Mouse (Mus musculus): ENCODE measurements at regions not wholly inside any gene's neighbourhood (a gene's known extent, or its start where the extent isn't known, plus 50 kb on each side); places are given as distances from the start of the nearest gene placed in this dataset.

DNA sequence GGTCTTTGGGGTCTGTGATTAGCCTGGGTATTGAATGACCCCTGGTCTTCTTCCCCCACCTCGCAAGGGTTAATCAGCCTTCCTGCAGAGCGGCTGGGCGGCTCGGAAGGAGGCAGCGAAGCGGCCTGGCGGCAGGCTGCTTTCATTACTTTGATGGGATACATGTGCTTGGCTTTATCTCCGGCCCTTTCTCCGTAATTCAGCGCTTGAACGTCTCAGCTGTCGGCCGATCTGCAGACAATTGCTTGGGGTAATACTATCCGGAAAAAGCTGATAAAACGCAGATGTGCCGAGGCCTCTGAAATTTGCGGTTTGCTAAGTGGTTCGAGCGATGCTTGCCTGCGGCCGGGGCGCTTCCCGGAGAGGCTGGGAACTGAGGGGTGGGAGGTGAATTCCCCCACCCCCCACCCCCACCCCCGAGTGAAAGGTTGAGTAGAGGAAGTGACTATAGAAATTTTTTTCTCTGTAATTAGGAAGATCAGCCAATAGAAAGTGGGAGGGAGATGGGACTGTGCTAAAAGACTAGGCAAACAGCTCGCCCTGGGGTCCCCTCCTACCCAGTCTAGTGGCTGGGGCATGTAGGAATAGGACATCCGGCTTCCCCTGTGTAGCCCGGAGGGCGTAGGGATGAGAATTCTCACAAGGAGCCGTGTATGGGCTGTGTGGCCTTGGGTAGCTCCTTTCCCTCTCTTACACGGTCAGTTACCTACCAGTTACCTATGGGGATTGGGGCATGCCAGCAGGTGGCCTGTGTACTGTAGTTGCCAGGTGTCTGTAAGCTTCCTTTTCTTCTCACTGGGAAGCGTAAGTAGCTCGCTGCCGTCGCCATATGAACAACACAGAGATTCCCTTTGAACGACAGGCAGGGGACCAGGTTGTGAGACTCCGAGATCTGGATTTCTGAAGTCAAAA is 69.5 kb upstream of the Msx1 start:
- DNase-seq (ENCODE audit: low spot score), result peak; percentile 80
- Histone ChIP-seq H3K4me3 (peak overlapping the region; percentile 50), H3K36me3 (no peaks in the 10 kb centered on the region), H3K9me3 (no peaks in the 10 kb centered on the region), H3K27me3 (ENCODE audit: insufficient read depth, poor library complexity, severe bottlenecking) (peaks cover 92% of the 10 kb centered on the region), H3K4me1 (replicated peaks) (peaks cover 80% of the 10 kb centered on the region), H3K27ac (peak overlapping the region; percentile 85)
- WGBS, result 2% methylated on average over 36 of the region's 36 CpGs

DNA sequence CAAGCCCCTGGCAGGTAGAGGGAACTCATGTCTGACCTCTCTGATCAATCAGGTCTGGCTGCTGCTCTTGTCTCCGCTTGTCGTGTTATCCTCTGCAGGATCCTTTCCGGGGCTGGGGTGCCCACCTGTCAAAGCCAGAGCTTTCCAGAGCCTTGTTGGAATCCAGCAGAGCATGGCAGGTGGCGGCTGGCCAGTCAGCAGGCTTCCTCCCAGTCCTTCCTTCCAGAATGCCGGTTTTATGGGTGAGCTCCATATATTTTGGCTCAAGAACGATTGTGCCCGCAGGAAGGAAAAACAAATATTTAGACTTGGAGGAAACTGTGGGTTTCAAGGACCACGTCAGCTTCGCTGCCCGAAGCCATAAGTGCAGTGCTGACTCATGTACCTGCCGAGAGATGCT is 66.3 kb upstream of the Msx1 start:
- WGBS, result 61% methylated on average over 11 of the region's 11 CpGs
- Histone ChIP-seq H3K4me3 (no peak overlapping the region), H3K4me1 (replicated peaks) (peaks cover 50% of the 10 kb centered on the region), H3K27ac (0 out of 2 replicates have a peak overlapping the region, but pooled peaks have one; percentile 23), H3K36me3 (no peaks in the 10 kb centered on the region), H3K27me3 (ENCODE audit: insufficient read depth, poor library complexity, severe bottlenecking) (peaks cover 85% of the 10 kb centered on the region), H3K9me3 (no peaks in the 10 kb centered on the region)
- DNase-seq (ENCODE audit: low spot score), result no peak

DNA sequence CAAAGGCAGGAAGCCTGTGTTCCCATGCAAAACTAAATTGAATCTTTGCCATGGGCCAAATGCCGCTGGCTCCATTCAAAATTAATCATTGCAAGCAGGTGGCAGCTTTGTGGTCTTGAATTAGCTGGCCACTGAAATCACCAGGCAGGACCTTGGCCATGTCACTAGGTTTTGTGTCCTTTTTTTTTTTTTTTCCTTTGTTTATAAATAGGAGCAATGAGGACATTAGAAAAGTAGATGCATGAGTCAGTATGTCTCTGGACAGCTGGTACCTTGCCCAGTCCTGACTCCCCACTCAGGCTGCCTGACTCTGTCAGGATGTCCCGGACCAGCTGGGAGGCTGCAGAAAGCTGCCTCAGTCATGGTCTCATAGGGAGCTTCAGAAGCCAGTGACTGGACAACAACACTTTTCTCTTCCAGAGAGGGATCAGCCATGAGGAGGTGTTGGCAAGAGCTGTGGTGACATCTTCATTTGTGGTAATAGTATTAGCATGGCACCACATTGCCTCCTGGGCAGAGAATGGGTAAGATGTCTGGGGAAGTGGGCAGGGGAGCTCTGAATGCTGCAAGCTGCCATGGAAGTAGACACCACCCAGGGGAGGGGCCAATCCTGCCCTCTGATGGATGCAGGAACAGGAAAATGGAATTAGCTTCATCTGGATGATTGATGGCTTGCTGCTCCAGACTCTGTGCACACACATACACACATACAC is 55.4 kb upstream of the Msx1 start:
- H3K4me3 ChIP-seq, result no peak overlapping the region
- H3K27me3 ChIP-seq (ENCODE audit: insufficient read depth, poor library complexity, severe bottlenecking), result peaks cover 23% of the 10 kb centered on the region
- no peak for DNase-seq (ENCODE audit: low spot score)
- WGBS, result 79% methylated on average over 2 of the region's 2 CpGs
- H3K9me3 ChIP-seq, result no peaks in the 10 kb centered on the region
- peaks cover 7% of the 10 kb centered on the region for H3K4me1 ChIP-seq (replicated peaks)
- no peaks in the 10 kb centered on the region for H3K36me3 ChIP-seq
- H3K27ac ChIP-seq, result no peak overlapping the region

GRCm38 (mm10) chr5:37876240-37876639 is 51.9 kb upstream of the Msx1 start:
- WGBS, result 71% methylated on average over 4 of the region's 4 CpGs
- Histone ChIP-seq H3K27ac (no peak overlapping the region), H3K36me3 (no peaks in the 10 kb centered on the region), H3K4me3 (no peak overlapping the region), H3K9me3 (no peaks in the 10 kb centered on the region), H3K4me1 (replicated peaks) (peaks cover 11% of the 10 kb centered on the region), H3K27me3 (ENCODE audit: insufficient read depth, poor library complexity, severe bottlenecking) (peaks cover 23% of the 10 kb centered on the region)
- no peak for DNase-seq (ENCODE audit: low spot score)

DNA sequence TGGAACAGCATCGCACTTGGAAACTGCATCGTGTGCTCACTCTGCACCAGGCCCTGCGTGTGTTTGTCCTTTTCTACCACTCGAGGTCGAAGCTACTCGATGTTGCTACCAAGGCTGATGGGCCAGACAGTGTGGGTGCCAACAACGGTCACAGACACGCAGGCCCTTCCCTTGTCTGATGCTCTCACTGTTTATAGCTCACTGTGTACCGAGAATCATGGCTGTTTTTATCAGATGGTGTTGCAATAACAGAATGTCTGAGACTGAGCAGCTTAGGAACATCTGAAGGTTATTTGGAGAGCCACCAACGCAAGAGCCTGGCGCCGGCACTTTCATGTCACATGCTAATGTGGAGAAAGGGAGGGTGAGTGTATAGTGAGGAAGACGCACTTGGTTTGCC is 51.1 kb upstream of the Msx1 start:
- WGBS, result 92% methylated on average over 13 of the region's 13 CpGs
- DNase-seq (ENCODE audit: low spot score), result no peak
- peaks cover 27% of the 10 kb centered on the region for H3K27me3 ChIP-seq (ENCODE audit: insufficient read depth, poor library complexity, severe bottlenecking)
- no peak overlapping the region for H3K4me3 ChIP-seq
- H3K4me1 ChIP-seq (replicated peaks), result peaks cover 11% of the 10 kb centered on the region
- H3K36me3 ChIP-seq, result no peaks in the 10 kb centered on the region
- H3K27ac ChIP-seq, result no peak overlapping the region
- no peaks in the 10 kb centered on the region for H3K9me3 ChIP-seq

DNA sequence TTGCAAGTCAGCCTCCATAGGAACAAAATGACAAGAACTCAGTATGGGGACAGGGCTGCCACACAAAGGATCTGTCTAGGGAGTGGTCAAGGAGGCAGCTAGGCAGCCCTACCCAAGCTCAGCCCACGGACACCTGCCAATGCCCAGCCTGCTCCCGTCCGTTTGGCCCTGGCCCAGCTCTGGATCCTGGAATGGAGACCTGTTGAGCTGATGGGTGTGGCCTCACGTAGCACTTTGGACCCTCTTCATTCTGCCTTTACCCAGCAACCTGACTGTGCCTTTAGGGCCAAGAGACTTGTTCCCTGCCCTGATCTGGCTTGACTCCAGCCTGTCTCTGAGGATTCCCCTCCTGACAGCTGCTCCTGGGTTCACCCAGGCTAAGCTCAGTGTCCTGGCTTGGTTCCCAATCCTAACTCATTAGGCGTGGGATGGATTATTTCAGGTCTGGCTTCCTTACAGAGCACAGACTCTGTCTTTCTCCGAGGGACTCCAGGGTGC is 50.5 kb upstream of the Msx1 start:
- WGBS, result 76% methylated on average over 6 of the region's 6 CpGs
- Histone ChIP-seq H3K4me3 (no peak overlapping the region), H3K9me3 (no peaks in the 10 kb centered on the region), H3K27ac (0 out of 2 replicates have a peak overlapping the region, but pooled peaks have one; percentile 12), H3K4me1 (replicated peaks) (peaks cover 7% of the 10 kb centered on the region), H3K36me3 (no peaks in the 10 kb centered on the region), H3K27me3 (ENCODE audit: insufficient read depth, poor library complexity, severe bottlenecking) (peaks cover 27% of the 10 kb centered on the region)
- DNase-seq (ENCODE audit: low spot score), result no peak

Measured in hindbrain, embryonic 10.5 days (tissue).